ENCODE assay signal across 8 mouse cellular contexts in genomic region chr12:118301072-118301865, GRCm38 (mm10). TPM values are rescaled to one million over a fixed set of nuclear protein-coding genes. Genes with fewer than 3 reads are reported as not detected.
DNase-seq lines count a peak whose midpoint lies in the region; ATAC-seq lines count a peak whose summit lies in the region.

Gene Sp4 (minus strand): TSS chr12:118301440.

- peak; percentile 95 to 97 for DNase-seq in adrenal gland, adult (ENCODE audit: inconsistent age in 2 of 2, low spot score in 1 of 2)
- peak; percentile 95 for DNase-seq in embryo, embryonic 10.5 days (ENCODE audit: low spot score)
- DNase-seq in gastrocnemius, postnatal 14 days: peak; percentile 95
- peak; percentile 89 to 97 for DNase-seq in left cerebral cortex, postnatal 10 days (ENCODE audit: extremely low spot score in 1 of 2, low spot score in 2 of 2)
- DNase-seq in right cerebral cortex, postnatal 25 days: peak; percentile 95
- peak; percentile 91 to 93 for DNase-seq in urinary bladder, postnatal 4 days (ENCODE audit: low spot score in 2 of 2)

- peak; percentile 66 for ATAC-seq in inflammation-experienced regulatory T-cells, adult 6 months
- ATAC-seq in megakaryocyte-erythroid progenitor cell, adult 5-6 weeks (replicated peaks; ENCODE audit: low FRiP score, low TSS enrichment, poor library complexity, severe bottlenecking): peak; percentile 47

- intact Hi-C loops in gastrocnemius, postnatal 14 days (cut with DNase I; ENCODE audit: low total_unique reads): no loop called here
- intact Hi-C loops in left cerebral cortex, postnatal 10 days (cut with DNase I): loop anchor here (10.0 kb wide), 2 partner anchors 154 to 554 kb away; no protein-coding TSS in a partner anchor

RNA-seq across cellular contexts. Expression of gene Sp4, which starts in this region (rescaled TPM):
- 1 to 10 TPM; 8.3 to 8.8 TPM for total RNA-seq in gastrocnemius, postnatal 14 days (2021)
- 10 to 100 TPM; 18.0 to 24.1 (median 20.7) TPM for polyA plus RNA-seq in inflammation-experienced regulatory T-cells, adult 6 months (2017; shearing (Covaris generic))
- 10 to 100 TPM; 29.0 to 29.4 TPM for total RNA-seq in left cerebral cortex, postnatal 10 days (2021)
- total RNA-seq in megakaryocyte-erythroid progenitor cell, adult 5-6 weeks (2014; fragmentation: Nextera tagmentation): 24.5 and 31.1 TPM in 2 replicates
- 33.3 and 38.4 TPM in 2 replicates for total RNA-seq in megakaryocyte-erythroid progenitor cell, adult 5-6 weeks (2017)

Comparison
In these comparisons a context has a peak if more than half of its experiments do, and no peak if none do; other contexts are left out.
1. Peak in every context shown above with its lines: DNase-seq and ATAC-seq.